Mouse (Mus musculus): ENCODE results near the gene Catip.

GRCm38 (mm10) chr1:74362325-74363229 is 669 bp downstream of the Catip start:
- TF ChIP-seq CTCF (IDR thresholded peaks at IDR 0.05; ENCODE audit: insufficient read depth, low read depth, low read length) (no peak), POLR2A (IDR thresholded peaks at IDR 0.05; ENCODE audit: insufficient read depth, low read depth, low read length) (no peak)

Data from olfactory bulb, adult 2 months (tissue).